Mouse (Mus musculus): ENCODE results near the gene Pgpep1. TPM values are rescaled to one million over a fixed set of nuclear protein-coding genes. Genes with fewer than 3 reads are reported as not detected.

Pgpep1 gene
- polyA plus RNA-seq, 1 experiment from 2014 or later = 67.7 TPM

GRCm38 (mm10) chr8:70598283-70598682 is 61.9 kb downstream of the Pgpep1 start:
- Histone ChIP-seq H3K4me3 (ENCODE audit: low read depth, low read length) (peak overlapping the region; percentile 35), H3K9me3 (ENCODE audit: control insufficient read depth, low read depth, low read length) (peaks cover 4% of the 10 kb centered on the region; the same call in 1 of the 2 replicates), H3K4me2 (replicated peaks; ENCODE audit: low read depth, low read length) (peak overlapping the region; percentile 59), H3K9ac (replicated peaks; ENCODE audit: low read depth, low read length) (peak overlapping the region; percentile 15; the same call in 1 of the 2 replicates), H3K27ac (ENCODE audit: low read length) (0 out of 2 replicates have a peak overlapping the region, but pooled peaks have one; percentile 17), H3K4me1 (ENCODE audit: control insufficient read depth, insufficient read depth, low read length) (peaks cover 50% of the 10 kb centered on the region), H3K36me3 (ENCODE audit: control insufficient read depth, insufficient read depth, low read length) (peaks cover 23% of the 10 kb centered on the region; the same call in 1 of the 2 replicates), H3K27me3 (ENCODE audit: control insufficient read depth, insufficient read depth, low read length) (no peaks in the 10 kb centered on the region)
- ATAC-seq (ENCODE audit: insufficient number of reproducible peaks, insufficient read depth, low FRiP score, low read depth) = 0 out of 2 replicates have a peak, but pooled peaks have one; percentile 9
- 3% methylated on average over 28 of the region's 29 CpGs for WGBS

GRCm38 (mm10) chr8:70597417-70598272 is 62.5 kb downstream of the Pgpep1 start:
- 8% methylated on average over 51 of the region's 68 CpGs for WGBS
- Histone ChIP-seq H3K9me3 (ENCODE audit: control insufficient read depth, low read depth, low read length) (peaks cover 4% of the 10 kb centered on the region; the same call in 1 of the 2 replicates), H3K4me2 (replicated peaks; ENCODE audit: low read depth, low read length) (peak overlapping the region; percentile 59), H3K36me3 (ENCODE audit: control insufficient read depth, insufficient read depth, low read length) (peaks cover 19% of the 10 kb centered on the region; the same call in 1 of the 2 replicates), H3K4me3 (ENCODE audit: low read depth, low read length) (peak overlapping the region; percentile 35), H3K9ac (replicated peaks; ENCODE audit: low read depth, low read length) (peak overlapping the region; percentile 15; the same call in 1 of the 2 replicates), H3K27me3 (ENCODE audit: control insufficient read depth, insufficient read depth, low read length) (no peaks in the 10 kb centered on the region), H3K4me1 (ENCODE audit: control insufficient read depth, insufficient read depth, low read length) (peaks cover 56% of the 10 kb centered on the region), H3K27ac (ENCODE audit: low read length) (0 out of 2 replicates have a peak overlapping the region, but pooled peaks have one; percentile 17)
- no peak for ATAC-seq (ENCODE audit: insufficient number of reproducible peaks, insufficient read depth, low FRiP score, low read depth)

GRCm38 (mm10) chr8:70596775-70597416 is 63.3 kb downstream of the Pgpep1 start:
- Histone ChIP-seq H3K27me3 (ENCODE audit: control insufficient read depth, insufficient read depth, low read length) (no peaks in the 10 kb centered on the region), H3K4me1 (ENCODE audit: control insufficient read depth, insufficient read depth, low read length) (peaks cover 56% of the 10 kb centered on the region), H3K27ac (ENCODE audit: low read length) (no peak overlapping the region), H3K9me3 (ENCODE audit: control insufficient read depth, low read depth, low read length) (peaks cover 2% of the 10 kb centered on the region; the same call in 1 of the 2 replicates), H3K4me2 (replicated peaks; ENCODE audit: low read depth, low read length) (peak overlapping the region; percentile 59), H3K4me3 (ENCODE audit: low read depth, low read length) (peak overlapping the region; percentile 35; the same call in 1 of the 2 replicates), H3K9ac (replicated peaks; ENCODE audit: low read depth, low read length) (no peak overlapping the region), H3K36me3 (ENCODE audit: control insufficient read depth, insufficient read depth, low read length) (peaks cover 12% of the 10 kb centered on the region; the same call in 1 of the 2 replicates)
- ATAC-seq (ENCODE audit: insufficient number of reproducible peaks, insufficient read depth, low FRiP score, low read depth) = no peak
- WGBS = 81% methylated on average over 17 of the region's 17 CpGs

Other genes starting within 250 kb of the Pgpep1 start
- 21.6 and 23.0 TPM in 2 replicates for gene Crtc1, start 220.8 kb downstream of the Pgpep1 start, polyA plus RNA-seq (2014; fragmentation: Nextera tagmentation; extraction: Ambion mirVana)
- gene Klhl26, start 183.4 kb downstream of the Pgpep1 start, polyA plus RNA-seq (2014; fragmentation: Nextera tagmentation; extraction: Ambion mirVana) = 20.9 and 22.1 TPM in 2 replicates
- 4.8 and 6.4 TPM in 2 replicates for gene Tmem59l, start 173.0 kb downstream of the Pgpep1 start, polyA plus RNA-seq (2014; fragmentation: Nextera tagmentation; extraction: Ambion mirVana)
- 1.6 and 1.8 TPM in 2 replicates for gene Crlf1, start 167.2 kb downstream of the Pgpep1 start, polyA plus RNA-seq (2014; fragmentation: Nextera tagmentation; extraction: Ambion mirVana)
- gene Rex1bd, start 153.6 kb downstream of the Pgpep1 start, polyA plus RNA-seq (2014; fragmentation: Nextera tagmentation; extraction: Ambion mirVana) = 132 and 149 TPM in 2 replicates
- gene Uba52, start 149.6 kb downstream of the Pgpep1 start, polyA plus RNA-seq (2014; fragmentation: Nextera tagmentation; extraction: Ambion mirVana) = 1,056 and 1,119 TPM in 2 replicates
- gene Fkbp8, start 132.7 kb downstream of the Pgpep1 start, polyA plus RNA-seq (2014; fragmentation: Nextera tagmentation; extraction: Ambion mirVana) = 258 and 281 TPM in 2 replicates
- gene Kxd1, start 132.4 kb downstream of the Pgpep1 start, polyA plus RNA-seq (2014; fragmentation: Nextera tagmentation; extraction: Ambion mirVana) = 58.9 and 72.3 TPM in 2 replicates
- 17.1 and 17.9 TPM in 2 replicates for gene Ell, start 120.9 kb downstream of the Pgpep1 start, polyA plus RNA-seq (2014; fragmentation: Nextera tagmentation; extraction: Ambion mirVana)
- gene Isyna1, start 66.0 kb downstream of the Pgpep1 start, polyA plus RNA-seq (2014; fragmentation: Nextera tagmentation; extraction: Ambion mirVana) = 81.3 and 82.4 TPM in 2 replicates
- 121 and 122 TPM in 2 replicates for gene Ssbp4, start 51.5 kb downstream of the Pgpep1 start, polyA plus RNA-seq (2014; fragmentation: Nextera tagmentation; extraction: Ambion mirVana)
- gene Lrrc25, start 44.2 kb downstream of the Pgpep1 start, polyA plus RNA-seq (2014; fragmentation: Nextera tagmentation; extraction: Ambion mirVana) = 1.9 and 2.9 TPM in 2 replicates
- gene Gdf15, start 27.9 kb downstream of the Pgpep1 start, polyA plus RNA-seq (2014; fragmentation: Nextera tagmentation; extraction: Ambion mirVana) = 0.17 and 0.24 TPM in 2 replicates
- gene Lsm4, start 12.9 kb upstream of the Pgpep1 start, polyA plus RNA-seq (2014; fragmentation: Nextera tagmentation; extraction: Ambion mirVana) = 234 and 244 TPM in 2 replicates
- 78.9 and 105 TPM in 2 replicates for gene Jund, start 38.6 kb upstream of the Pgpep1 start, polyA plus RNA-seq (2014; fragmentation: Nextera tagmentation; extraction: Ambion mirVana)
- gene Iqcn, start 43.1 kb upstream of the Pgpep1 start, polyA plus RNA-seq (2014; fragmentation: Nextera tagmentation; extraction: Ambion mirVana) = 0.06 and 0.10 TPM in 2 replicates
- 0.51 and 0.63 TPM in 2 replicates for gene Gm3336, start 58.2 kb upstream of the Pgpep1 start, polyA plus RNA-seq (2014; fragmentation: Nextera tagmentation; extraction: Ambion mirVana)
- 0.29 and 0.32 TPM in 2 replicates for gene Pde4c, start 63.3 kb upstream of the Pgpep1 start, polyA plus RNA-seq (2014; fragmentation: Nextera tagmentation; extraction: Ambion mirVana)
- gene Rab3a, start 94.3 kb upstream of the Pgpep1 start, polyA plus RNA-seq (2014; fragmentation: Nextera tagmentation; extraction: Ambion mirVana) = 27.0 and 28.7 TPM in 2 replicates
- gene Mpv17l2, start 100.6 kb upstream of the Pgpep1 start, polyA plus RNA-seq (2014; fragmentation: Nextera tagmentation; extraction: Ambion mirVana) = 42.8 and 43.1 TPM in 2 replicates
- 44.5 and 45.1 TPM in 2 replicates for gene Pik3r2, start 116.3 kb upstream of the Pgpep1 start, polyA plus RNA-seq (2014; fragmentation: Nextera tagmentation; extraction: Ambion mirVana)
- gene Mast3, start 144.7 kb upstream of the Pgpep1 start, polyA plus RNA-seq (2014; fragmentation: Nextera tagmentation; extraction: Ambion mirVana) = 10.7 and 13.2 TPM in 2 replicates
- gene Il12rb1, start 148.1 kb upstream of the Pgpep1 start, polyA plus RNA-seq (2014; fragmentation: Nextera tagmentation; extraction: Ambion mirVana) = 0.59 TPM in 1 of 2 replicates, not detected in the other
- 5.8 and 8.7 TPM in 2 replicates for gene Arrdc2, start 179.3 kb upstream of the Pgpep1 start, polyA plus RNA-seq (2014; fragmentation: Nextera tagmentation; extraction: Ambion mirVana)
- gene Kcnn1, start 202.9 kb upstream of the Pgpep1 start, polyA plus RNA-seq (2014; fragmentation: Nextera tagmentation; extraction: Ambion mirVana) = 1.6 and 2.1 TPM in 2 replicates
- 92.1 and 102 TPM in 2 replicates for gene Ccdc124, start 213.5 kb upstream of the Pgpep1 start, polyA plus RNA-seq (2014; fragmentation: Nextera tagmentation; extraction: Ambion mirVana)
- gene Slc5a5, start 232.4 kb upstream of the Pgpep1 start, polyA plus RNA-seq (2014; fragmentation: Nextera tagmentation; extraction: Ambion mirVana) = 4.2 and 4.8 TPM in 2 replicates
- 5,566 and 6,204 TPM in 2 replicates for gene Rpl18a, start 237.0 kb upstream of the Pgpep1 start, polyA plus RNA-seq (2014; fragmentation: Nextera tagmentation; extraction: Ambion mirVana)
- gene Map1s, start 245.5 kb upstream of the Pgpep1 start, polyA plus RNA-seq (2014; fragmentation: Nextera tagmentation; extraction: Ambion mirVana) = 41.5 and 42.0 TPM in 2 replicates